Mouse (Mus musculus): ENCODE results near the gene Ss18l1.
A peak's percentile ranks its signal among the peaks of the same experiment; 100 is the strongest.

Gene Ss18l1

GRCm38 (mm10) chr2:180090285-180090684 lies 48.0 kb downstream of the Ss18l1 start:
- DNase-seq = no peak

DNA sequence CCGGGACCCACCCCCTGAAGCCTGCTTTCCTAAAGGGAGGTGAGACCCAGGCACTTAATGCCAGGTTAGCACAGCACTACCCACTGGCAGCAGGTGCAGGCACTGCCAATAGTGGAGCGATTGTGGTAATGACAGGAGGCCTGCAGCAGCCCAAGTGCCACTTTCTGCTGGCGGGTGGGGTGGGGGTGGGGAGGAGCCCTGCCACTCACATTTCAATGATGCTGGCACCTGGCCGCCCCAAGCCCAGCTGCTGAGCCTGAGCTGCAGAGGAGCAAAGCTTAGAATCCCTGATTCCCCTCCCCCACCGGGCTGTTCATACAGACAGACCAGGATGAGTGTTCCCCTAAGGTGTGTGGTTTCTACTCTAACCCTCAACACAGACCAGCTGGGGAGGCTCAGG lies 53.4 kb downstream of the Ss18l1 start:
- no peak for DNase-seq

DNA sequence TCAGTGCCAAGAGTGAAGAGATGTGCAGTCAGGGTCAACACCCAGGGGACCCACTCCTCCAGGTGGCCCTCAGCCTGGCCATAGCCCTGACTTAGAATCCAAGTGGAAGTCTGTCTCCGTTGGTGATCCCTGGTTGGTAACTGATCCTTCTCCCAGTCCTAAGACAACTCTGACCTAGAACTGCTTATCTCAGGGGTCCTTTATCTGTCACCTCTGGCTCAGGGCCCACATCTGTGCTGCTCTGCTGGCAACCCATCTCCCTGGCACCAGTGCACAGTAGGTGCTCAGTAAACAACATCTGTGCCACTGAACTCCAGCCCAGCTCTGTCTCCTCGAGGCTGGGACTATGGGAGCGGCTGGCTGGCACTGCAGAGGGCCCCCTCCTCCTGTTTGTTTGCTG lies 55.3 kb downstream of the Ss18l1 start:
- no peak for DNase-seq

DNA sequence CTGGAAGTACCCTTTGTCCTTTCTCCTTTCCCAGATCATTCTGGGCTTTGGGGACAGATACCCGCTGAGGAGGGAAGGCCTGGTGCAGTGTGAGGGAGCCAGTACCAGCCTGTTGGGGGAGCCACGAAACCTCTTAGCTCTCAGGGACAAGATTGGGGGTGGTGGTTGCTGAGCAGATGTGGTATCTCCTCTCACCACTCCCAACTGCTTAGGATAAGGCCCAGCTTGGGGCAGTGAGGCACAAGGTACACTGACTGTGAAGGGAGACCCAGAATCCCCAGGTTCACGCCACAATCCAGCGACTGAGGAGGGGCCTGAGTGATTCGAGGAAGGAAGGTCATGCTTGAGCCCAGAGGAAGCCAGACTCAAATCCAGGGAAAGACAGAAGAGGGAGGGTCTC lies 55.9 kb downstream of the Ss18l1 start:
- no peak for DNase-seq

DNA sequence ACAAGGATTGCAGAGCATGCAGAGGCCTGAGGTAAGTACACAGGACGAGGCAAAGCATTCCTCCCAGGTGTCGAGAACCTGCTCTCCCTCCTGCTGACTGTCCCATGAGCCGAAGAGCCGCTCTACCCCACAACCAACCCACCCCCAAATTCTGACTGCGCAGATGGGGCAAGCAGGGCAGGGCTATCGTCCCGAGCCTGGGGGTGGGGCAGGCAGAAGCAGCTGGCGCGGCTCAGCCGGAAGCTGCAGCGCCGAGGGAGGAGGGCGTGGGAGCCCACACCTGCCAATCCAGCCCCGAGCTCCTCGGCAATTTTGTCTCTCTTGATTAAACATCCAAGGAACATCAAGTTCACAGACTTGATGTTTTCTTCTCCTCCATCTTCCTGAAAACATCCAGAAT lies 57.2 kb downstream of the Ss18l1 start:
- no peak for DNase-seq

GRCm38 (mm10) chr2:180103151-180103977 lies 61.1 kb downstream of the Ss18l1 start:
- DNase-seq = no peak

- peak; percentile 88 for DNase-seq
Observed at GRCm38 (mm10) chr2:180103978-180104658, 61.8 kb downstream of the Ss18l1 start, which contains the start of gene Hrh3. Gene Hrh3 (minus strand): TSS chr2:180104488.

DNA sequence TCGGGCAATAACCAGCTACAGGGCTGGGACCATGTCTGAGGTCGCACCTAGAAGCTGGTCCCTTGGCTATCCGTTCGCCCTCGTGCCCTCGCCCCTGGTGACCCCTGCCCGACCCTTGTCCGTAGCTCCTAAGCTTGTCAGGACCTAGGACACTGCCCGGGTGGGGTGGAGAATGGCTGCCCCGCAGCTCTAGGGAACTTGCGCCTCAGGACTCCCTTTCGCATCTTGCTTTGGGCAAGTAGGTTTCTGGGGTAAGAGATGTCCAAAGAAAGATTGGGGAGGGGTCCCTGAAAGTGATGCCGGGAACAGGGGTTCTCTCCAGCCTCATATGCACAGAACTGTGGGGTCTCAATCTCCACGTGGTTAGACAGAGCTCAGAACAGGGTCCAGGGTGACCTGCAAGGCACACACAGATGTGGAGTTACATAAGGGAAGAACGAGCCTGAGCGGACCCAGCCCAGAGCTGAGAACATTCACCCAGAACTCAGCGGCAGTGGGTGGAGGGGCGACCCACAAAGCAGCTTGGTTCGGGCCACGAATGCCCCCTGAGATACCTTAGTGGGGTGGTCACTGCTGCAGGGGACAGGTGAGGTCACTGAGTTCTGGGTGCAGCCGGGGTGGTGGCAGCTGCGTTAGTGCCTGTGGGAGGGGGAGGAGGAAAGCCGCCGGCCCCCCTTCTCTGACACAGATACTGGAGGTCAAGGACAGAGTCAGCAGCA lies 62.5 kb downstream of the Ss18l1 start:
- no peak for DNase-seq

GRCm38 (mm10) chr2:180105441-180106190 lies 63.3 kb downstream of the Ss18l1 start:
- DNase-seq = no peak

- DNase-seq = no peak
Observed at GRCm38 (mm10) chr2:180107081-180107480, 64.8 kb downstream of the Ss18l1 start.

GRCm38 (mm10) chr2:180108285-180108684 lies 66.0 kb downstream of the Ss18l1 start:
- DNase-seq = no peak

DNA sequence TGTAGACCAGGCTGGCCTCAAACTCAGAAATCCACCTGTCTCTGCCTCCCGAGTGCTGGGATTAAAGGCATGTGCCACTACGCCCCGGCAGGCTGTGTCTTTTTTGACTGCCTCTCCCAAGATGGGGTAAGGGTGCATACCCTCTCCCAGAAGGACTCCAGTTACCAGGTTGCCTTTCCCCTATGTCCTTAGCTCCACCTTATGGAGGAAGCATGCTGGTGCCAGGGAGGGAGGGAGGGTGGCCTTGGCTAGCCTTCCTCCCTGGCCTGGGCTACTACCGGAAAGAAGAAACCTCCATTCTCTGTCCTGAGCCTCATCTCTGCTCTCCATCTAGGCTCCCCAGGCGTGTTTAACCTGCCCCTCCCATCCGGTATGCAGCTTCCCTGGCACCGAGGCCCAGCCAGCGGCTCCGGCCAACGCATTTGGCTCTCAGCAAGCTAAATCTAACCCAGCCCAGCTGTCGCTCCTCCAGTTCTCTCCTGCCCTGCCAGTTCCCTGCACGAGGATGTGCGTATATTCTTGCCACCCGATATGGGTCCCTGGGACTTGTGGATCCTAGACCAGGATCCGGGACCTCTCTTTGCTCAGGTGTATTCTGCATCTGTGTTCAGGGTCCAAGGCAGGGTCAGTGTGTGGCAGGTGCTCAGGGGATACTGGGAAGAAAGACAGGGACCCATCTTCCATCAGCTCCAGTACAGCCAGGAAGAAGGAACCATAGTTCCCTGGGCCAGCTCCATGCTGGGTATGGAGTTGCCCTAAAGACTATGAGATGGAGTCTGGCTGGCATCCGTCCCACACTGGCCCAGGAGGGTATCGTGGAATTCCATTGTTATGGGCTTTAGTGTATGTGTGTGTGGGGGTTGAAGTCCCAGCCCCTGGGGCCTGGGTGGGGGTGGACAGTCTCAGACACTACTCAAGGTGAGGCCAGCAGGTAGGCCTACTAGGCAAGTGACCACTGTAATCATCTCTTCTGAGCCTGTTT lies 71.9 kb downstream of the Ss18l1 start:
- peak; percentile 77 for DNase-seq

DNA sequence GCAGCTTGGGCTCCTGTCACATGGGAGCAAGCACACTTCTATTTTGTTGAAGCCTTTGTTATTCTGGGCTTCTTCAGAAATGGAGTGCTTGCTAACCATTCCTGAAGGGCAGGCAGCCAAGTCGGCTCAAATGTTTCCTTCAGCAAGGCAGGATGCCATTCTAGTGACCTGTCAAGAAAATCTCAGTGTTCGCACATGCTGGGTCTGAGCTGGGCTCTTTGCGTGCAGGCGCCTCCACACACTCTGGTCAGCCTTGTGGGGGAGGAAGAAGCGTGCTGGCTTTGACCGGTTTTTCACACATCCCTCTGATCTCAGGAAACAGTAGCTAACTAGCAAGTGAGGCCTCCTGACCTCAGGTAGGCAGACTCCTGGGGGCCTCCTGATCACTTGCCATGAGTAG lies 73.0 kb downstream of the Ss18l1 start:
- DNase-seq = peak; percentile 83

DNA sequence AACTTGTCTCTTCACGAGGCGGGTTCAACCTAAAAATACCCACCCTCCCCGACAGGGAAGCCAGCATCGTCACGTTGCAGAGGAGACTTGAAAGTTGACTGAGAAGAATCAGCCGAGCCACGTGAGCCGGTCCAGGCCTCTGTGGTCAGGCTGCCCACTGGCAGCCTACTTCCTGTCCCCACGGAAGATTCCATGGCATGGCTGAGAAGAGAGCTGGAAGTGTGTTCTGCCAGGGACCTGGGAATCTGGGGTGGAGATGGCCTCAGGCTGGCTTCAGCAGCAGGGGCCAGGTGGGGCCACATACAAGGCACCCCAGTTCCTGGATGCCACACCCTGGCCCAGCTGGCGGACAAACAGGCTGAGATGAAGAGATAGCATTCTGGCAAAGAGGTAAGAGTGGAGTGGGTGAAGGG lies 73.8 kb downstream of the Ss18l1 start:
- DNase-seq = peak; percentile 26

DNA sequence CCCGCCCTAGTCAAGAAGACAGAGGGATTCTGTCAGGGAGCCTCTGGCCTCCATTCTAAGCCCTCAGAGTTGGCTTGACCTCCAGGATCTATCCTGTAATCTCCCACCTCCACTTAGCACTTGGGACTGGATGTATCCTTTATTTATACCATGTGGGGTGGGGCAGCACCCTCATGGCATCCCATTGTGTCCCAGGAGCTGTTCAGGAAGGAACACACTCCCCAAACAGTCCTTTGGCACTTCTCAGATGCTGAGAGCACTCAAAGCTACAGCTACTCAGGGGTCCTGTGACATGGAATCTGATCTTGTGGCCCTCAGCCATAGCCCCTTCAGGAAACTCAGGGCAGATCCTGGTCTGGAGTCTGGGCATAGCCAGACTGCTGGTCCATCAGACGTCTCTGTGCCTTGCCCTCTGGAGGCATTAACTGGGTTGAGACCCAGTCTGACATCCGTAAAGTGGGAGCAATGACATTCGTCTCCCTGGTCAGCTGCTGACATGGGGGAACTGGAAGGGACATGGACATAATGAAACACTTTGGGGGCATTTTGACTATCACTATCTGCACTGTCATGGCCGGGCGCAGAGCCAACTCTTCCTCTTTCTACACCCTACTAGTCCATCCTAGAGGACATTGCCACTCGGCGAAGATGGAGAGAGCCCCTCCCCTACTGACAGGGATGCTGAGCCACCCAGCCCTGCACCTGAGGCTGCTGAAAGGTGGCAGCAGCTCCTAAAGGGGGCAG lies 74.6 kb downstream of the Ss18l1 start:
- DNase-seq = peak; percentile 40

GRCm38 (mm10) chr2:180117485-180118194 lies 75.3 kb downstream of the Ss18l1 start:
- DNase-seq = peak; percentile 25

DNA sequence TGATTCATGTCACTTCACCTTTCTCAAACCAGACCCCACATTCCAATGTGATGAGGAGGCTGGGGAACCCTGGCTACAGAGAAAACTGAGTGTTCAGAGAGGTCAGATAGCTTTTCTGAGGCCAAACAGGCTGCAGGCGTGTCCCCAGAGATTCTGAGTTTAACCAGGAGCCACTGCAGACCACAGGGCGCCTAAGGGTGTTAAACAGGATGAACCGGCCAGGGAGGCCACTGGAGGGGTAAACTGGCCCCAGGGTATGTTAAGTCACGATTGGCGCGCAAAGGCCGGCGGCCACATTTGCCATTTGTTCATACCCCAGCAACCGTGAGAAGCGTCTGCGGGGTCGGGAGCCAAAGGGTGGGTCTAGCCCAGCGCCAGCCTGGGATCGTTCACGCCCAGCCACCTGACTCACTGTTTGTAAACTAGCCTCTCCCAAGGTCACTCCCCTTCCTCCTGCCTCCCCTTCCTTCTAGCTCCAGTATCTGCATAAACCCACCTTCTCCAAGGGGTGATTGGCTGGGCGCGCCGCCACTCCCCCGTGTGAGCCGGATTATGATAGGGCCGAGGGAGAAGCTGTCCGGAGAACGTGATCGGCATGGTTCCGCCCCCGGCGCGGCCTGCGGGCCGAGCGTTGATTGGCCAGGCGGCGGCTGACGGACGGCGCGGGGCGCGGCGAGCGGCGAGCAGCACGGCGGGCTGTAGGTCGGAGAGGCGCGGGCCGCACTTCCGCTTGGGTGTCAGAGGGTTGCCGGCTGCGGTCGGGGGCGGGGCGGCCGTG lies 76.5 kb downstream of the Ss18l1 start, which contains the start of gene Osbpl2:
Osbpl2 (plus strand) TSS at position 646 of the 778 bp plus-strand sequence.
- peak; percentile 99 for DNase-seq

Measured in lung, postnatal 14 days (tissue).